Mouse (Mus musculus) forebrain, postnatal 0 days (tissue): ENCODE measurements around the gene Olfr149. TPM values are rescaled to one million over a fixed set of nuclear protein-coding genes. Genes with fewer than 3 reads are reported as not detected.
"Not testable (repeated sequence)": the region's sequence is repeated elsewhere in the genome, so short reads cannot be mapped to it uniquely, and the experiment has no call there.

Experiments used
- ATAC-seq: fragments of 200-750 bp; cut with Nextera tagmentation; 2 replicates; pipeline ENCODE4 v1.8.0; 2017; ENCODE audit warnings: mild to moderate bottlenecking, moderate library complexity
- DNase-seq: peaks from one replicate; pipeline ENCODE4 v3.0.0-alpha.2; 2015
- H3K27ac ChIP-seq: fragments of 300-500 bp; sonication (generic); 2 replicates; pipeline ENCODE4 v1.5.1; 2014; ENCODE audit warnings: low read depth, mild to moderate bottlenecking, antibody characterized with exemption, low read length, moderate library complexity, mixed read lengths
- H3K27me3 ChIP-seq: fragments of 300-500 bp; sonication (generic); 2 replicates; pipeline ENCODE4 v1.6.1; 2014; ENCODE audit warnings: mild to moderate bottlenecking, low read length, mixed read lengths; ENCODE audit not compliant: insufficient read depth
- H3K36me3 ChIP-seq: fragments of 300-500 bp; sonication (generic); 2 replicates; pipeline ENCODE4 v1.6.1; 2014; ENCODE audit warnings: mild to moderate bottlenecking, moderate library complexity; ENCODE audit not compliant: insufficient read depth
- H3K4me1 ChIP-seq: fragments of 300-500 bp; sonication (generic); 2 replicates; pipeline ENCODE4 v1.6.1; 2014; ENCODE audit warnings: antibody characterized with exemption; ENCODE audit not compliant: insufficient read depth
- H3K4me2 ChIP-seq: fragments of 300-500 bp; sonication (generic); 2 replicates; pipeline ENCODE4 v1.6.1; 2014; ENCODE audit warnings: low read depth, mild to moderate bottlenecking, moderate library complexity
- H3K4me3 ChIP-seq: fragments of 300-500 bp; sonication (generic); 2 replicates; pipeline ENCODE4 v1.5.1; 2014; ENCODE audit warnings: low read depth, low read length, mixed read lengths
- H3K9ac ChIP-seq: fragments of 300-500 bp; sonication (generic); 2 replicates; pipeline ENCODE4 v1.6.1; 2014; ENCODE audit warnings: mild to moderate bottlenecking
- H3K9me3 ChIP-seq: fragments of 300-500 bp; sonication (generic); 2 replicates; pipeline ENCODE4 v1.6.1; 2016; ENCODE audit warnings: low read length
- CTCF ChIP-seq: sonication (generic); IDR thresholded peaks from 2 replicates; pipeline ENCODE4 v1.5.1; 2016; ENCODE audit warnings: antibody characterized with exemption, control low read depth, low read depth
- WGBS: fragments of 180-500 bp; shearing (Covaris S2); extraction: QIAGEN DNeasy Blood & Tissue Kit; methylation state at CpG from one replicate; pipeline ENCODE4 v1.1.7; 2014; 5-methylcytosine and 5-hydroxymethylcytosine counted together
- polyA plus RNA-seq: library from polyadenylated mRNA; unstranded; fragments of >200 nt; fragmentation: Nextera tagmentation; extraction: Ambion mirVana; gene quantifications from 2 replicates; pipeline ENCODE4 v1.2.1, GENCODE M21; 2015
- total RNA-seq: library from RNA; depleted of rRNA; stranded (reverse); fragments of >200 nt; gene quantifications from 2 replicates; pipeline ENCODE4 v1.2.3, GENCODE M21; 2014; rRNA removed

The Olfr149 gene
- total RNA-seq (not detected in 2 replicates), polyA plus RNA-seq (not detected in 2 replicates)

DNA sequence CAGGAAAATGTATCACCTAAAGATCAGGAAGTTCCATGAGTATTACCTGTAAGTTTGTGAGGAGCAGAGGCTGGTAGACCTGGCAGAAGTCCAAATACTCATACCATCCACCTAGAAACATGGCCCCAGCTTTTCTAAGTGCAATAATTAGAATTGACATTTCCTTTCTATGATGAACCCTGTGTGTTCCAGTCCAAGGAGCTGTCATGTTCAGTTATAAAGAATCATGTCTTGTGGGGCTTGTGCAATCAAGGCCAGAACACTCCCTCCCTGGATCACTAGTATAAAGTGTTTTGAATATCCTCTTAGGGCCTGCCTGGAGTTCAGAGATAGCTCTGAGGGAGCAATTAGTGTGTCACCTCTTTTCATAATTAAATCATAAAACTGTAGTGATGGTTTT, at the start of gene Olfr149:
Gene Olfr149 (minus strand): TSS at position 101 of the 400 bp plus-strand sequence.
- H3K4me3 ChIP-seq = no peak within 1 kb of the TSS
- H3K27ac ChIP-seq = no peak within 1 kb of the TSS
- H3K4me1 ChIP-seq = no peaks in the 10 kb centered on the region
- DNase-seq = no peak
- H3K9ac ChIP-seq = no peak within 1 kb of the TSS
- no peak within 1 kb of the TSS for H3K4me2 ChIP-seq
- H3K9me3 ChIP-seq = no peaks in the 10 kb centered on the region
- no peak for ATAC-seq
- no peaks in the 10 kb centered on the region for H3K36me3 ChIP-seq
- no peaks in the 10 kb centered on the region for H3K27me3 ChIP-seq
- TF ChIP-seq CTCF = no peak

- no peaks in the 10 kb centered on the region for H3K27me3 ChIP-seq
- H3K4me3 ChIP-seq = no peak overlapping the region
- no peaks in the 10 kb centered on the region for H3K4me1 ChIP-seq
- no peak for TF ChIP-seq CTCF
- no peak overlapping the region for H3K9ac ChIP-seq
- DNase-seq (no peak), ATAC-seq (no peak)
- H3K36me3 ChIP-seq = no peaks in the 10 kb centered on the region
- no peaks in the 10 kb centered on the region for H3K9me3 ChIP-seq
- 85% methylated on average over 1 of the region's 1 CpGs for WGBS
- no peak overlapping the region for H3K4me2 ChIP-seq
- H3K27ac ChIP-seq = no peak overlapping the region
These were observed 39.5 kb upstream of the Olfr149 start for GRCm38 (mm10) chr9:39746428-39746827.

- H3K27ac ChIP-seq = no peak within 1 kb of the TSS
- DNase-seq = no peak
- TF ChIP-seq CTCF = no peak
- ATAC-seq = no peak
- no peaks in the 10 kb centered on the region for H3K4me1 ChIP-seq
- H3K9me3 ChIP-seq = no peaks in the 10 kb centered on the region
- H3K4me3 ChIP-seq = no peak within 1 kb of the TSS
- H3K4me2 ChIP-seq = no peak within 1 kb of the TSS
- H3K9ac ChIP-seq = no peak within 1 kb of the TSS
- no peaks in the 10 kb centered on the region for H3K36me3 ChIP-seq
- H3K27me3 ChIP-seq = no peaks in the 10 kb centered on the region
These were observed 39.0 kb upstream of the Olfr149 start, which contains the start of gene Olfr967 for GRCm38 (mm10) chr9:39745949-39746348. TSS of gene Olfr967 (plus strand) at chr9:39746249.

DNA sequence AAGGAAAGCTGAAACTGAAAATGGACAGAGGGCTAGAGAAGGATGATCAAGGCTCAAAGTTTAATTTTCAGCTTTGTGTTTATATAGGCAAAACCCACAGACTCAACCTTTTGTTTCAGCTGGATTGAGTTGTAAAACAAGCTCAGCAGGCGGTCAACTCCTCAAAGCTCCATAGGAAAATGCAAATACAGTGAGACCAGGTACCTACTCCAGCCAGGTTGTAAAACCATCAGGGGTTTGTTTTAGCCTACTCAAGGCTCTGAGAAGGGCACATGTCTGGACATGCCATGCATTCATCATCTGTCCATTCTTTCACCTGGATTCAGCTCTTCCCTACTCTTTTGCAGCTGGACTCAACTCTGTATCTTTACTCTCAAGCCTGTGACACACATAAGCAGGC, 33.8 kb upstream of the Olfr149 start:
- no peaks in the 10 kb centered on the region for H3K9me3 ChIP-seq
- no peaks in the 10 kb centered on the region for H3K27me3 ChIP-seq
- no peak overlapping the region for H3K4me3 ChIP-seq
- no peak for ATAC-seq
- H3K4me1 ChIP-seq = no peaks in the 10 kb centered on the region
- no peaks in the 10 kb centered on the region for H3K36me3 ChIP-seq
- WGBS = 90% methylated on average over 1 of the region's 1 CpGs
- H3K4me2 ChIP-seq = no peak overlapping the region
- no peak overlapping the region for H3K27ac ChIP-seq
- H3K9ac ChIP-seq = no peak overlapping the region
- TF ChIP-seq CTCF = no peak
- DNase-seq = no peak

DNA sequence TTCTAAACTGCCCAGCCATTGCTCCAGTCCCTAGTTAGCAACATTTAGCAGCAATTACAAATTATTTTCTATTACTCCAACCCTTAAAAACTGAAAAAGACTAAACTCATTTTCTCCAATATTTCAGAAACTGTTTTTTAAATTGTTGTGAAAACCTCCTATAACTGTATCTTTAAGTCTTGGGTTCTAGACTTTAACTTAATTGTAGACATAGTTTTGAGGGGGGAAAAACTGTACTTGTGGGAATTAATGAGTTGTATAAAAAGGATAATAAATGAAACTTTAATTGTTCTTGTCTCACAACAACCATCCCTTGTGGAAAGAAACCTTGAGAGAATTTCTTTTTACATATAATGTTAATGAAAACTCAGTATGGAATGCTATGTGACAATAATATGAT, 23.8 kb upstream of the Olfr149 start, which contains the start of gene Olfr150:
Gene Olfr150 (plus strand): TSS at position 301 of the 400 bp plus-strand sequence.
- Histone ChIP-seq H3K27ac (no peak within 1 kb of the TSS), H3K4me1 (no peaks in the 10 kb centered on the region), H3K9ac (no peak within 1 kb of the TSS), H3K4me3 (no peak within 1 kb of the TSS), H3K4me2 (no peak within 1 kb of the TSS), H3K9me3 (no peaks in the 10 kb centered on the region), H3K36me3 (no peaks in the 10 kb centered on the region), H3K27me3 (no peaks in the 10 kb centered on the region)
- no peak for DNase-seq
- no peak for ATAC-seq
- no peak for TF ChIP-seq CTCF

GRCm38 (mm10) chr9:39711053-39711452, 4.1 kb upstream of the Olfr149 start, which contains the start of gene Olfr965:
TSS of gene Olfr965 (plus strand) at chr9:39711353.
- Histone ChIP-seq H3K4me3 (no peak within 1 kb of the TSS), H3K36me3 (no peaks in the 10 kb centered on the region), H3K9ac (no peak within 1 kb of the TSS), H3K27me3 (no peaks in the 10 kb centered on the region), H3K9me3 (no peaks in the 10 kb centered on the region), H3K27ac (no peak within 1 kb of the TSS), H3K4me1 (no peaks in the 10 kb centered on the region), H3K4me2 (no peak within 1 kb of the TSS)
- no peak for ATAC-seq
- no peak for TF ChIP-seq CTCF
- DNase-seq = no peak

GRCm38 (mm10) chr9:39708958-39709357, 2.0 kb upstream of the Olfr149 start:
- DNase-seq = no peak
- no peak overlapping the region for H3K4me2 ChIP-seq

DNA sequence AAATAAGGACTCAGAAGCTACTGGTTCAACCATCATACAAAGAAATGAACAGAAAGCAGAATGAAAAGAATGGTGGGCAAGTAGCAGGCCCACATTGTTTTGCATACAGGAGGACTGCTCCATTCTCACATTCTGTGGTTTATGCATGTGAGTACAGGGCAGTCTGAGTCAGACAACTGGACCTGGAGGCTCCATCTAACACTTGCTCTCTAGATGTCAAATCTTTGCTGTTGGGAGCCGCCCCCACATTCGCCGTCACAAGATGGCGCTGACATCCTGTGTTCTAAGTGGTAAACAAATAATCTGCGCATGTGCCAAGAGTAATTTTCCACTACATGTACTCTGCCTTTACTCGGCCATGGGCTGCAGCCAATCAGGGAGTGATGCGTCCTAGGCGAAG, 5.8 kb downstream of the Olfr149 start:
- not testable (repeated sequence) for ATAC-seq

More at GRCm38 (mm10) chr9:39708958-39709357, 2.0 kb upstream of the Olfr149 start:
- no peak overlapping the region for H3K9ac ChIP-seq
- H3K4me1 ChIP-seq = no peaks in the 10 kb centered on the region
- no peak for TF ChIP-seq CTCF
- no peak for ATAC-seq
- H3K27me3 ChIP-seq = no peaks in the 10 kb centered on the region
- no peak overlapping the region for H3K27ac ChIP-seq
- 50% methylated on average over 3 of the region's 3 CpGs for WGBS
- no peaks in the 10 kb centered on the region for H3K9me3 ChIP-seq
- H3K36me3 ChIP-seq = no peaks in the 10 kb centered on the region
- no peak overlapping the region for H3K4me3 ChIP-seq

More for the DNA sequence above, 5.8 kb downstream of the Olfr149 start:
- H3K4me3 ChIP-seq, H3K4me2 ChIP-seq, H3K27me3 ChIP-seq, H3K9me3 ChIP-seq, H3K9ac ChIP-seq, DNase-seq, H3K27ac ChIP-seq, H3K4me1 ChIP-seq, H3K36me3 ChIP-seq: not testable (repeated sequence)
- WGBS = 75% methylated on average over 8 of the region's 8 CpGs
